Mouse (Mus musculus) midbrain, embryonic 12.5 days (tissue): Measurements from ENCODE around the gene Abhd17a. TPM values are rescaled to one million over a fixed set of nuclear protein-coding genes. Genes with fewer than 3 reads are reported as not detected.

Source experiments
- ATAC-seq: fragments of 200-750 bp; cut with Nextera tagmentation; 2 replicates; pipeline ENCODE4 v1.8.0; 2017; ENCODE audit warnings: low read depth, moderate TSS enrichment, moderate library complexity; ENCODE audit not compliant: low FRiP score
- H3K27ac ChIP-seq: fragments of 300-500 bp; sonication (generic); replicated peaks from 2 replicates; pipeline ENCODE4 v1.5.1; 2016; ENCODE audit warnings: mild to moderate bottlenecking
- H3K27me3 ChIP-seq: fragments of 300-500 bp; sonication (generic); 2 replicates; pipeline ENCODE4 v1.6.1; 2016; ENCODE audit warnings: mild to moderate bottlenecking
- H3K36me3 ChIP-seq: fragments of 300-500 bp; sonication (generic); 2 replicates; pipeline ENCODE4 v1.6.1; 2016
- H3K4me1 ChIP-seq: fragments of 300-500 bp; sonication (generic); 2 replicates; pipeline ENCODE4 v1.6.1; 2016
- H3K4me2 ChIP-seq: fragments of 300-500 bp; sonication (generic); replicated peaks from 2 replicates; pipeline ENCODE4 v1.6.1; 2016; ENCODE audit warnings: mild to moderate bottlenecking, moderate library complexity
- H3K4me3 ChIP-seq: fragments of 300-500 bp; sonication (generic); 2 replicates; pipeline ENCODE4 v1.5.1; 2016; ENCODE audit warnings: mild to moderate bottlenecking
- H3K9ac ChIP-seq: fragments of 300-500 bp; sonication (generic); replicated peaks from 2 replicates; pipeline ENCODE4 v1.6.1; 2016; ENCODE audit warnings: mild to moderate bottlenecking, moderate library complexity
- H3K9me3 ChIP-seq: fragments of 300-500 bp; sonication (generic); 2 replicates; pipeline ENCODE4 v1.6.1; 2016; ENCODE audit warnings: mild to moderate bottlenecking
- WGBS: fragments of 180-500 bp; shearing (Covaris S2); methylation state at CpG from one replicate; pipeline ENCODE4 v1.1.7; 2016; 5-methylcytosine and 5-hydroxymethylcytosine counted together
- polyA plus RNA-seq: library from polyadenylated mRNA; unstranded; fragments of >200 nt; fragmentation: Nextera tagmentation; extraction: Ambion mirVana; gene quantifications from 2 replicates; pipeline ENCODE4 v1.2.1, GENCODE M21; 2016

Abhd17a gene
- polyA plus RNA-seq, result 104 and 105 TPM in 2 replicates

- under 1% methylated on average over 63 of the region's 73 CpGs for WGBS
- peaks cover 16% of the 10 kb centered on the region for H3K36me3 ChIP-seq
- H3K4me2 ChIP-seq, result peak within 1 kb of the TSS; percentile 87
- H3K27me3 ChIP-seq, result no peaks in the 10 kb centered on the region; the same call in 1 of the 2 replicates
- peak within 1 kb of the TSS; percentile 94 for H3K4me3 ChIP-seq
- peaks cover 32% of the 10 kb centered on the region for H3K4me1 ChIP-seq
- peak within 1 kb of the TSS; percentile 78 for H3K9ac ChIP-seq
- peak within 1 kb of the TSS; percentile 61 for H3K27ac ChIP-seq
- H3K9me3 ChIP-seq, result no peaks in the 10 kb centered on the region
- ATAC-seq, result peak; percentile 98
Observed at GRCm38 (mm10) chr10:80589879-80590854, at the start of gene Abhd17a. TSS of gene Abhd17a (minus strand) at chr10:80590341.

GRCm38 (mm10) chr10:80635345-80635744 is 45.2 kb upstream of the Abhd17a start:
- no peak for ATAC-seq
- Histone ChIP-seq H3K27ac (no peak overlapping the region), H3K4me2 (no peak overlapping the region), H3K4me1 (0 out of 2 replicates have a peak, but pooled peaks cover 2% of the 10 kb centered on the region), H3K9me3 (no peaks in the 10 kb centered on the region), H3K9ac (no peak overlapping the region), H3K4me3 (no peak overlapping the region), H3K36me3 (peaks cover 63% of the 10 kb centered on the region), H3K27me3 (no peaks in the 10 kb centered on the region)
- WGBS, result 86% methylated on average over 6 of the region's 6 CpGs

GRCm38 (mm10) chr10:80628925-80629324 is 38.8 kb upstream of the Abhd17a start:
- ATAC-seq, result no peak
- no peaks in the 10 kb centered on the region for H3K9me3 ChIP-seq
- 85% methylated on average over 9 of the region's 9 CpGs for WGBS
- no peak overlapping the region; the same call in 1 of the 2 replicates for H3K9ac ChIP-seq
- no peak overlapping the region for H3K4me2 ChIP-seq
- peaks cover 24% of the 10 kb centered on the region for H3K4me1 ChIP-seq
- H3K36me3 ChIP-seq, result peaks cover 6% of the 10 kb centered on the region; the same call in 1 of the 2 replicates
- H3K27me3 ChIP-seq, result no peaks in the 10 kb centered on the region
- no peak overlapping the region for H3K4me3 ChIP-seq
- no peak overlapping the region for H3K27ac ChIP-seq

- peaks cover 5% of the 10 kb centered on the region; the same call in 1 of the 2 replicates for H3K36me3 ChIP-seq
- H3K9ac ChIP-seq, result no peak overlapping the region
- ATAC-seq, result no peak
- H3K4me3 ChIP-seq, result no peak overlapping the region
- H3K27me3 ChIP-seq, result no peaks in the 10 kb centered on the region
- peaks cover 33% of the 10 kb centered on the region for H3K4me1 ChIP-seq
- H3K9me3 ChIP-seq, result no peaks in the 10 kb centered on the region
- H3K4me2 ChIP-seq, result no peak overlapping the region
- 71% methylated on average over 2 of the region's 2 CpGs for WGBS
- H3K27ac ChIP-seq, result no peak overlapping the region
Observed at GRCm38 (mm10) chr10:80627685-80628084, 37.5 kb upstream of the Abhd17a start.

- H3K4me2 ChIP-seq, result no peak overlapping the region
- H3K9ac ChIP-seq, result no peak overlapping the region
- no peaks in the 10 kb centered on the region for H3K9me3 ChIP-seq
- peaks cover 39% of the 10 kb centered on the region for H3K4me1 ChIP-seq
- no peak for ATAC-seq
- no peaks in the 10 kb centered on the region for H3K27me3 ChIP-seq
- peaks cover 5% of the 10 kb centered on the region; the same call in 1 of the 2 replicates for H3K36me3 ChIP-seq
- no peak overlapping the region for H3K4me3 ChIP-seq
- WGBS, result 94% methylated on average over 4 of the region's 4 CpGs
- no peak overlapping the region for H3K27ac ChIP-seq
Observed at GRCm38 (mm10) chr10:80625764-80626163, 35.6 kb upstream of the Abhd17a start.

- 17% methylated on average over 15 of the region's 15 CpGs for WGBS
- H3K36me3 ChIP-seq, result no peaks in the 10 kb centered on the region
- no peak for ATAC-seq
- no peaks in the 10 kb centered on the region for H3K27me3 ChIP-seq
- peaks cover 32% of the 10 kb centered on the region for H3K4me1 ChIP-seq
- H3K4me3 ChIP-seq, result peak overlapping the region; percentile 95
- peak overlapping the region; percentile 98 for H3K4me2 ChIP-seq
- H3K9me3 ChIP-seq, result no peaks in the 10 kb centered on the region
- H3K27ac ChIP-seq, result peak overlapping the region; percentile 94
- peak overlapping the region; percentile 86 for H3K9ac ChIP-seq
Observed at GRCm38 (mm10) chr10:80623457-80624191, 33.5 kb upstream of the Abhd17a start.

- no peak; the same call in 1 of the 2 replicates for ATAC-seq
Observed at GRCm38 (mm10) chr10:80622661-80623456, 32.7 kb upstream of the Abhd17a start, which contains the start of gene Csnk1g2. TSS of gene Csnk1g2 (plus strand) at chr10:80622838.

GRCm38 (mm10) chr10:80621940-80622660 is 32.0 kb upstream of the Abhd17a start:
- peak overlapping the region; percentile 94 for H3K27ac ChIP-seq
- H3K9ac ChIP-seq, result peak overlapping the region; percentile 86
- H3K27me3 ChIP-seq, result no peaks in the 10 kb centered on the region
- peak overlapping the region; percentile 95 for H3K4me3 ChIP-seq
- peak; percentile 96 for ATAC-seq
- H3K9me3 ChIP-seq, result no peaks in the 10 kb centered on the region
- peak overlapping the region; percentile 98 for H3K4me2 ChIP-seq
- peaks cover 25% of the 10 kb centered on the region for H3K4me1 ChIP-seq
- no peaks in the 10 kb centered on the region for H3K36me3 ChIP-seq
- under 1% methylated on average over 64 of the region's 64 CpGs for WGBS

More at GRCm38 (mm10) chr10:80622661-80623456, 32.7 kb upstream of the Abhd17a start, which contains the start of gene Csnk1g2:
- Histone ChIP-seq H3K9ac (peak within 1 kb of the TSS; percentile 86), H3K4me2 (peak within 1 kb of the TSS; percentile 98), H3K36me3 (no peaks in the 10 kb centered on the region), H3K27ac (peak within 1 kb of the TSS; percentile 94), H3K27me3 (no peaks in the 10 kb centered on the region), H3K4me3 (peak within 1 kb of the TSS; percentile 95), H3K9me3 (no peaks in the 10 kb centered on the region), H3K4me1 (peaks cover 31% of the 10 kb centered on the region)
- WGBS, result under 1% methylated on average over 77 of the region's 85 CpGs

GRCm38 (mm10) chr10:80621690-80621939 is 31.5 kb upstream of the Abhd17a start:
- peak overlapping the region; percentile 95 for H3K4me3 ChIP-seq
- H3K9ac ChIP-seq, result peak overlapping the region; percentile 43
- H3K27me3 ChIP-seq, result no peaks in the 10 kb centered on the region
- peaks cover 25% of the 10 kb centered on the region for H3K4me1 ChIP-seq
- no peaks in the 10 kb centered on the region for H3K9me3 ChIP-seq
- H3K36me3 ChIP-seq, result no peaks in the 10 kb centered on the region
- ATAC-seq, result no peak
- peak overlapping the region; percentile 60 for H3K4me2 ChIP-seq
- peak overlapping the region; percentile 94 for H3K27ac ChIP-seq
- 4% methylated on average over 9 of the region's 9 CpGs for WGBS

GRCm38 (mm10) chr10:80620796-80621689 is 30.9 kb upstream of the Abhd17a start:
- H3K4me1 ChIP-seq, result peaks cover 25% of the 10 kb centered on the region
- peak overlapping the region; percentile 95 for H3K4me3 ChIP-seq
- H3K27ac ChIP-seq, result peak overlapping the region; percentile 94
- no peaks in the 10 kb centered on the region for H3K9me3 ChIP-seq
- peak overlapping the region; percentile 60 for H3K4me2 ChIP-seq
- H3K27me3 ChIP-seq, result no peaks in the 10 kb centered on the region
- peak overlapping the region; percentile 43 for H3K9ac ChIP-seq
- ATAC-seq, result no peak
- H3K36me3 ChIP-seq, result no peaks in the 10 kb centered on the region
- WGBS, result 59% methylated on average over 16 of the region's 16 CpGs
